Mouse (Mus musculus) limb, embryonic 13.5 days (tissue): ENCODE results near the gene A230072I06Rik. TPM values are rescaled to one million over a fixed set of nuclear protein-coding genes. Genes with fewer than 3 reads are reported as not detected.

Experiments used
- ATAC-seq: fragments of 200-750 bp; cut with Nextera tagmentation; 2 replicates; pipeline ENCODE4 v1.8.0; 2017; ENCODE audit warnings: low read depth, moderate number of reproducible peaks, moderate TSS enrichment; ENCODE audit not compliant: low FRiP score
- H3K27ac ChIP-seq: fragments of 300-500 bp; sonication (generic); 2 replicates; pipeline ENCODE4 v1.5.1; 2015; ENCODE audit warnings: inconsistent platforms, mild to moderate bottlenecking, moderate library complexity
- H3K27me3 ChIP-seq: fragments of 300-500 bp; sonication (generic); 2 replicates; pipeline ENCODE4 v1.6.1; 2015; ENCODE audit warnings: mild to moderate bottlenecking, inconsistent platforms
- H3K36me3 ChIP-seq: fragments of 300-500 bp; sonication (generic); 2 replicates; pipeline ENCODE4 v1.6.1; 2015; ENCODE audit warnings: inconsistent platforms, mild to moderate bottlenecking, moderate library complexity
- H3K4me1 ChIP-seq: fragments of 300-500 bp; sonication (generic); 2 replicates; pipeline ENCODE4 v1.6.1; 2015; ENCODE audit warnings: inconsistent platforms
- H3K4me2 ChIP-seq: fragments of 300-500 bp; sonication (generic); replicated peaks from 2 replicates; pipeline ENCODE4 v1.6.1; 2015; ENCODE audit warnings: inconsistent platforms, mild to moderate bottlenecking, moderate library complexity
- H3K4me3 ChIP-seq: fragments of 300-500 bp; sonication (generic); 2 replicates; pipeline ENCODE4 v1.5.1; 2015; ENCODE audit warnings: moderate library complexity, mild to moderate bottlenecking, inconsistent platforms
- H3K9ac ChIP-seq: fragments of 300-500 bp; sonication (generic); 2 replicates; pipeline ENCODE4 v1.6.1; 2015; ENCODE audit warnings: mild to moderate bottlenecking, inconsistent platforms
- H3K9me3 ChIP-seq: fragments of 300-500 bp; sonication (generic); 2 replicates; pipeline ENCODE4 v1.6.1; 2016; ENCODE audit warnings: inconsistent platforms
- WGBS: fragments of 180-500 bp; shearing (Covaris S2); methylation state at CpG from one replicate; pipeline ENCODE4 v1.1.7; 2015; 5-methylcytosine and 5-hydroxymethylcytosine counted together
- polyA plus RNA-seq: library from polyadenylated mRNA; unstranded; fragments of >200 nt; fragmentation: Nextera tagmentation; extraction: Ambion mirVana; gene quantifications from 2 replicates; pipeline ENCODE4 v1.2.1, GENCODE M21; 2015

The A230072I06Rik gene
- polyA plus RNA-seq, 1 experiment from 2014 or later, result not detected

GRCm38 (mm10) chr8:12282128-12282527 is 3.5 kb downstream of the A230072I06Rik start:
- H3K36me3 ChIP-seq, result no peaks in the 10 kb centered on the region
- ATAC-seq, result no peak
- peaks cover 21% of the 10 kb centered on the region for H3K4me1 ChIP-seq
- 76% methylated on average over 22 of the region's 22 CpGs for WGBS
- H3K9me3 ChIP-seq, result no peaks in the 10 kb centered on the region
- no peak overlapping the region for H3K27ac ChIP-seq
- H3K27me3 ChIP-seq, result peaks cover 17% of the 10 kb centered on the region
- no peak overlapping the region for H3K4me2 ChIP-seq
- no peak overlapping the region for H3K4me3 ChIP-seq
- no peak overlapping the region for H3K9ac ChIP-seq

GRCm38 (mm10) chr8:12290551-12290950 is 11.9 kb downstream of the A230072I06Rik start:
- Histone ChIP-seq H3K27ac (no peak overlapping the region), H3K27me3 (peaks cover 11% of the 10 kb centered on the region; the same call in 1 of the 2 replicates), H3K4me3 (no peak overlapping the region), H3K4me1 (0 out of 2 replicates have a peak, but pooled peaks cover 9% of the 10 kb centered on the region), H3K9me3 (no peaks in the 10 kb centered on the region), H3K4me2 (no peak overlapping the region), H3K9ac (no peak overlapping the region), H3K36me3 (no peaks in the 10 kb centered on the region)
- no peak for ATAC-seq

GRCm38 (mm10) chr8:12298326-12298950 is 19.8 kb downstream of the A230072I06Rik start:
- no peaks in the 10 kb centered on the region; the same call in 1 of the 2 replicates for H3K9me3 ChIP-seq
- H3K27ac ChIP-seq, result no peak overlapping the region
- no peak overlapping the region for H3K9ac ChIP-seq
- WGBS, result 70% methylated on average over 10 of the region's 10 CpGs
- 0 out of 2 replicates have a peak, but pooled peaks cover 6% of the 10 kb centered on the region for H3K4me1 ChIP-seq
- H3K4me2 ChIP-seq, result no peak overlapping the region
- H3K27me3 ChIP-seq, result peaks cover 21% of the 10 kb centered on the region; the same call in 1 of the 2 replicates
- no peak for ATAC-seq
- no peaks in the 10 kb centered on the region for H3K36me3 ChIP-seq
- H3K4me3 ChIP-seq, result no peak overlapping the region

- no peak for ATAC-seq
- H3K27me3 ChIP-seq, result 0 out of 2 replicates have a peak, but pooled peaks cover 13% of the 10 kb centered on the region
- no peak overlapping the region for H3K4me2 ChIP-seq
- no peaks in the 10 kb centered on the region; the same call in 1 of the 2 replicates for H3K9me3 ChIP-seq
- no peaks in the 10 kb centered on the region for H3K4me1 ChIP-seq
- H3K9ac ChIP-seq, result no peak overlapping the region
- H3K4me3 ChIP-seq, result no peak overlapping the region
- no peaks in the 10 kb centered on the region for H3K36me3 ChIP-seq
- WGBS, result 77% methylated on average over 14 of the region's 14 CpGs
- no peak overlapping the region for H3K27ac ChIP-seq
Observed at GRCm38 (mm10) chr8:12301998-12302397, 23.4 kb downstream of the A230072I06Rik start.

GRCm38 (mm10) chr8:12312975-12313734 is 34.5 kb downstream of the A230072I06Rik start:
- Histone ChIP-seq H3K4me1 (peaks cover 10% of the 10 kb centered on the region; the same call in 1 of the 2 replicates), H3K9me3 (peaks cover 5% of the 10 kb centered on the region; the same call in 1 of the 2 replicates), H3K4me2 (no peak overlapping the region), H3K27ac (no peak overlapping the region), H3K27me3 (peaks cover 51% of the 10 kb centered on the region), H3K36me3 (no peaks in the 10 kb centered on the region), H3K9ac (no peak overlapping the region), H3K4me3 (no peak overlapping the region)
- no peak for ATAC-seq
- 11% methylated on average over 16 of the region's 16 CpGs for WGBS

- peaks cover 12% of the 10 kb centered on the region for H3K4me1 ChIP-seq
- H3K4me3 ChIP-seq, result no peak overlapping the region
- no peak for ATAC-seq
- no peaks in the 10 kb centered on the region for H3K9me3 ChIP-seq
- H3K27me3 ChIP-seq, result peaks cover 53% of the 10 kb centered on the region
- no peak overlapping the region for H3K4me2 ChIP-seq
- no peak overlapping the region for H3K9ac ChIP-seq
- H3K36me3 ChIP-seq, result no peaks in the 10 kb centered on the region
- no peak overlapping the region for H3K27ac ChIP-seq
- WGBS, result 45% methylated on average over 11 of the region's 11 CpGs
Observed at GRCm38 (mm10) chr8:12314258-12314657, 35.6 kb downstream of the A230072I06Rik start.

GRCm38 (mm10) chr8:12315177-12315576 is 36.6 kb downstream of the A230072I06Rik start:
- 39% methylated on average over 5 of the region's 5 CpGs for WGBS
- Histone ChIP-seq H3K4me3 (no peak overlapping the region), H3K4me1 (peaks cover 22% of the 10 kb centered on the region), H3K9ac (no peak overlapping the region), H3K36me3 (no peaks in the 10 kb centered on the region), H3K27ac (no peak overlapping the region), H3K9me3 (no peaks in the 10 kb centered on the region), H3K27me3 (peaks cover 53% of the 10 kb centered on the region), H3K4me2 (no peak overlapping the region)
- ATAC-seq, result no peak

- H3K9ac ChIP-seq, result no peak overlapping the region
- H3K4me3 ChIP-seq, result no peak overlapping the region
- H3K27me3 ChIP-seq, result peaks cover 63% of the 10 kb centered on the region
- no peaks in the 10 kb centered on the region for H3K36me3 ChIP-seq
- H3K27ac ChIP-seq, result peak overlapping the region; percentile 55; the same call in 1 of the 2 replicates
- peaks cover 29% of the 10 kb centered on the region for H3K4me1 ChIP-seq
- H3K9me3 ChIP-seq, result no peaks in the 10 kb centered on the region
- WGBS, result 34% methylated on average over 11 of the region's 11 CpGs
- H3K4me2 ChIP-seq, result peak overlapping the region; percentile 30
- ATAC-seq, result peak; percentile 87; the same call in 1 of the 2 replicates
Observed at GRCm38 (mm10) chr8:12319755-12320455, 41.3 kb downstream of the A230072I06Rik start.

- Histone ChIP-seq H3K9me3 (no peaks in the 10 kb centered on the region), H3K4me3 (no peak overlapping the region), H3K27ac (no peak overlapping the region), H3K9ac (no peak overlapping the region), H3K36me3 (no peaks in the 10 kb centered on the region), H3K4me2 (no peak overlapping the region), H3K27me3 (peaks cover 58% of the 10 kb centered on the region), H3K4me1 (peaks cover 33% of the 10 kb centered on the region)
- no peak for ATAC-seq
- 74% methylated on average over 6 of the region's 6 CpGs for WGBS
Observed at GRCm38 (mm10) chr8:12322071-12322470, 43.5 kb downstream of the A230072I06Rik start.

- no peak overlapping the region for H3K27ac ChIP-seq
- no peak for ATAC-seq
- 86% methylated on average over 3 of the region's 3 CpGs for WGBS
Observed at GRCm38 (mm10) chr8:12323238-12323637, 44.6 kb downstream of the A230072I06Rik start.

GRCm38 (mm10) chr8:12324561-12324960 is 45.9 kb downstream of the A230072I06Rik start:
- 26% methylated on average over 10 of the region's 10 CpGs for WGBS

More at GRCm38 (mm10) chr8:12323238-12323637, 44.6 kb downstream of the A230072I06Rik start:
- peaks cover 58% of the 10 kb centered on the region for H3K27me3 ChIP-seq
- no peaks in the 10 kb centered on the region for H3K36me3 ChIP-seq
- no peak overlapping the region for H3K4me2 ChIP-seq
- H3K9ac ChIP-seq, result no peak overlapping the region
- H3K9me3 ChIP-seq, result no peaks in the 10 kb centered on the region
- H3K4me3 ChIP-seq, result no peak overlapping the region
- peaks cover 33% of the 10 kb centered on the region for H3K4me1 ChIP-seq

More at GRCm38 (mm10) chr8:12324561-12324960, 45.9 kb downstream of the A230072I06Rik start:
- Histone ChIP-seq H3K4me3 (no peak overlapping the region), H3K27me3 (peaks cover 61% of the 10 kb centered on the region), H3K27ac (no peak overlapping the region), H3K4me1 (peaks cover 27% of the 10 kb centered on the region), H3K4me2 (0 out of 2 replicates have a peak overlapping the region, but pooled peaks have one; percentile 9), H3K36me3 (no peaks in the 10 kb centered on the region), H3K9me3 (no peaks in the 10 kb centered on the region), H3K9ac (no peak overlapping the region)
- ATAC-seq, result no peak
